Mouse (Mus musculus): ENCODE results near the gene Dyx1c1. TPM values are rescaled to one million over a fixed set of nuclear protein-coding genes. Genes with fewer than 3 reads are reported as not detected.
A peak's percentile ranks its signal among the peaks of the same experiment; 100 is the strongest.

The Dyx1c1 gene
- polyA plus RNA-seq (2015; fragmentation: Nextera tagmentation; extraction: Ambion mirVana) = 2.6 and 2.7 TPM in 2 replicates

DNA sequence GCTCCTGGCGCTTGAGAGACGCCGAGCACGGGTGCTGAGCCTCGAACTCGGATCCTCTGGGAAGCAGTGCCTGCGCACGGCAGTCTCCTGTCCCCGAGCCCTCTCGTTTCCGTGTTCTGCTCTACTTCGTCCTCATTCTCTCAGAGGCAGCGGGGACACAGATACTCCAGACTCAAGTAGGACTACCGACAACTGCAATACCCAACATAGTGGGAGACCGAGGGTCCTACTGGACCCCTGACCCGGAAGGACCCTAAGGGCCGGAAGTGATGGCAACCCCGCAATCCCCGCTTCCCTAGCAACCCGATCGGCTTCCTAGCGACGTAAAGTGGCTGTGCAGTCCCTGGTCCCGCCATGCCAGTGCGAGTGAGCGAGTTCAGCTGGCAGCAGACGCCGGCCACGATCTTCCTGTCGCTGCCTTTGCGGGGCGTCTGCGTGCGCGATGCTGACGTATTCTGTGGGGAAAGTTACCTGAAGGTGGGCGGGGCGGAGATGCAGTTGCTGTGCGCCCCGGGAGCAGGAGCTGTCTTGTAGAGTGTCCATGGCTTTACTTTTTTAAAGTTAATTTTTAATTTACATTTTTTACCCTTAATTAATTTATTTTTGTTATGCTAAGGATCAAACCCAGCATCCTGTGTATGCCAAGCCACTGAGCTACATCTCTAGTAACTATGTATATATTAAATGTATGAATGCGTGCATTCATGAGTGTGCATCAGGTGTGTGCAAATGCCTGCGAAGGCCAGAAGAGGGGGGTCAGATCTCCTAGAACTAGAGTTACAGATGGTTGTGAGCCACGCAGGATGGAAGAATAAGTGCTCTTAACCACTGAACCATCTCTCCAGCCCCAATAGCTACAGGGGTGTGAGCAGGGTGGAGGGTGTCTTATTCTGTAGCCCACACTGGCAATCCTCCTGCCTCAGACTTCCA lies at the start of gene Dyx1c1, which contains the start of gene Gm44503:
TSS of gene Dyx1c1 (plus strand) at position 265 of the 930 bp plus-strand sequence.
TSS of gene Gm44503 (plus strand) at position 332 of the 930 bp plus-strand sequence.
- H3K36me3 ChIP-seq = no peaks in the 10 kb centered on the region
- H3K4me3 ChIP-seq = peak within 1 kb of the TSS; percentile 56
- 1% methylated on average over 43 of the region's 43 CpGs for WGBS
- no peaks in the 10 kb centered on the region for H3K27me3 ChIP-seq
- peak within 1 kb of the TSS; percentile 74 for H3K27ac ChIP-seq (replicated peaks)
- H3K4me2 ChIP-seq = peak within 1 kb of the TSS; percentile 62
- peak; percentile 97 for ATAC-seq (ENCODE audit: low FRiP score, low read depth)
- H3K9ac ChIP-seq = peak within 1 kb of the TSS; percentile 36
- no peaks in the 10 kb centered on the region for H3K9me3 ChIP-seq
- H3K4me1 ChIP-seq (replicated peaks) = peaks cover 13% of the 10 kb centered on the region

DNA sequence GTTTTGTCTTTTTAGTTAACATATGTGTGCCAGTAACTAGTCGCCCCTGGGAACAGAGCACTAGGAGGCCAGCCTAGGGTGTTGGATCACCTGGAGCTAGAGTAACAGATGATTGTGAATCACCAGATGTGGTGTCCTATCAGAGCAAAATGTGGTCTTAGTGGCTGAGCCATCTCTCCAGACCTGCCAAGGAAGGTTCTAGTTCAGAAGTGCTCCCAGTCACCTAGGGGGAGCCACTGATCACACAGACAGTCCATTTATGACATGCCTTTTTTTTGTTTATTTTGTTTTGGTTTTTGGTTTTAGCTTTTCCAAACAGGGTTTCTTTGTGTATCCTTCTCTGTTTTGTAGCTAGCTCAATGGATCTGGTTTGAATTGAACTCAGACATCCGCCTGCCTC lies 47.2 kb upstream of the Dyx1c1 start:
- H3K4me2 ChIP-seq = no peak overlapping the region
- ATAC-seq (ENCODE audit: low FRiP score, low read depth) = no peak
- H3K4me3 ChIP-seq = no peak overlapping the region
- no peaks in the 10 kb centered on the region; the same call in 1 of the 2 replicates for H3K4me1 ChIP-seq (replicated peaks)
- H3K36me3 ChIP-seq = no peaks in the 10 kb centered on the region
- H3K27ac ChIP-seq (replicated peaks) = no peak overlapping the region
- no peaks in the 10 kb centered on the region for H3K9me3 ChIP-seq
- no peaks in the 10 kb centered on the region for H3K27me3 ChIP-seq
- no peak overlapping the region for H3K9ac ChIP-seq
- WGBS = 90% methylated on average over 2 of the region's 2 CpGs

DNA sequence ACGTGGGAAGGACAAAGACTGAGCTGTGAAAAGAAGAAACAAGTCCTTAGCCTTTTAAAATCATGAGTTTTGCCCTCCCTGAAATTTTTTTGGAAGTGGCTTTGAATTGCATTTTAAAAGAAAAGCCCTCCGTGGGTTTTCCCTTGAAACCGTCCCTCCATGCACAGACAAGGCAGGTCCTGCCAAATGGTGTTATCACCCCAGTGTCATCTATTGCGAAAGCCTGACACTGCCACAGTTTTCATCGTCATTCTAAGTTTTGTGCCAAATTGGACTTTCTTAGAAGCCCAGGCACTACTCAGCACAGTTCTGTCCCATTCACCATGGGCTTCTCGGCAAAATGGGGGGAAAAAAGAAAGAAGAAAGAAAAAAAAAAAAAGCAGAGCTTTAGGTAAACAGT lies 45.0 kb upstream of the Dyx1c1 start:
- H3K36me3 ChIP-seq = no peaks in the 10 kb centered on the region
- 0 out of 2 replicates have a peak overlapping the region, but pooled peaks have one; percentile 4 for H3K9ac ChIP-seq
- H3K27me3 ChIP-seq = no peaks in the 10 kb centered on the region
- 78% methylated on average over 6 of the region's 6 CpGs for WGBS
- ATAC-seq (ENCODE audit: low FRiP score, low read depth) = no peak
- H3K9me3 ChIP-seq = no peaks in the 10 kb centered on the region
- no peak overlapping the region for H3K4me2 ChIP-seq
- H3K27ac ChIP-seq (replicated peaks) = no peak overlapping the region
- H3K4me1 ChIP-seq (replicated peaks) = no peaks in the 10 kb centered on the region
- no peak overlapping the region for H3K4me3 ChIP-seq

DNA sequence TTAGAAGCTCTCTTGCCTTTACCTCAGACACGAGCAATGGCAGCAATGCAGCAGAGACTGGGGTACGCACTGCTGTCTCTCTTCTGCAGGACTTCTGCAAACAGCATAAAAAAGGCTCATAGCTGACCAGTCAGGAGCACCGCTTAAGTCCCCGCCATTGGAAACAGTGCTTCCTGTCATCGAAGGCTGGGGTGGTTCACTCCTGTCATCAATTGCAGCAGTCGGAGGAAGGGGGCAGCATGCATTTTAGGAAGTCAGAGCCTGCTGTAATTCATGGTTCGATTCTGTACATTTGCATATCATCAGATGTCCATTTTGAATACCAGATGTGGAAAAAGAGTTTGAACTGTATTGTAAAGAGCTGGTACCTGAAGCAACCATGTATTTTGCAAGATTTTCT lies 42.9 kb upstream of the Dyx1c1 start:
- Histone ChIP-seq H3K36me3 (no peaks in the 10 kb centered on the region), H3K4me1 (replicated peaks) (no peaks in the 10 kb centered on the region), H3K9me3 (no peaks in the 10 kb centered on the region), H3K27ac (replicated peaks) (no peak overlapping the region), H3K9ac (no peak overlapping the region), H3K4me2 (no peak overlapping the region), H3K4me3 (no peak overlapping the region), H3K27me3 (no peaks in the 10 kb centered on the region)
- 75% methylated on average over 7 of the region's 7 CpGs for WGBS
- no peak for ATAC-seq (ENCODE audit: low FRiP score, low read depth)

DNA sequence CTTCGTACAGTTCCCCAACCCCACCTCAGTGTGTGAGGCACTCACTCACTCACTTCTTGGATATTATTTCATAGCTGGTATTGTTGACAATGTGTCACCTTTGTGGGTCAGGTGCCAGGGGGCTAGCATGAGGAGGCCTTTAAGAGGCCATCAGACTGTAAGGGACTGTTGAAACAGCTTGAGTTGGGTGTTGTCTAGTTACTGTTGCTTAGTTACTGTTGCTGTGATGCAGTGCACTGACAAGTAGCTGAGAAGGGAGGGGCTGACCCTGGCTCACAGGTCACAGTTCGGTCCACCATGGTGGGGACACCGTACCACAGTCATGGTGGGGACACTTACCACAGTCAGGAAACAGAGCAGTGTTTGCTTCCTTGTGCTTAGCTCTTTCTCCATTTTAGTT lies 35.5 kb upstream of the Dyx1c1 start:
- Histone ChIP-seq H3K36me3 (no peaks in the 10 kb centered on the region), H3K9me3 (no peaks in the 10 kb centered on the region), H3K27ac (replicated peaks) (no peak overlapping the region), H3K4me1 (replicated peaks) (peaks cover 25% of the 10 kb centered on the region), H3K27me3 (no peaks in the 10 kb centered on the region), H3K4me2 (no peak overlapping the region), H3K9ac (no peak overlapping the region), H3K4me3 (no peak overlapping the region)
- no peak for ATAC-seq (ENCODE audit: low FRiP score, low read depth)
- WGBS = 70% methylated on average over 3 of the region's 3 CpGs

DNA sequence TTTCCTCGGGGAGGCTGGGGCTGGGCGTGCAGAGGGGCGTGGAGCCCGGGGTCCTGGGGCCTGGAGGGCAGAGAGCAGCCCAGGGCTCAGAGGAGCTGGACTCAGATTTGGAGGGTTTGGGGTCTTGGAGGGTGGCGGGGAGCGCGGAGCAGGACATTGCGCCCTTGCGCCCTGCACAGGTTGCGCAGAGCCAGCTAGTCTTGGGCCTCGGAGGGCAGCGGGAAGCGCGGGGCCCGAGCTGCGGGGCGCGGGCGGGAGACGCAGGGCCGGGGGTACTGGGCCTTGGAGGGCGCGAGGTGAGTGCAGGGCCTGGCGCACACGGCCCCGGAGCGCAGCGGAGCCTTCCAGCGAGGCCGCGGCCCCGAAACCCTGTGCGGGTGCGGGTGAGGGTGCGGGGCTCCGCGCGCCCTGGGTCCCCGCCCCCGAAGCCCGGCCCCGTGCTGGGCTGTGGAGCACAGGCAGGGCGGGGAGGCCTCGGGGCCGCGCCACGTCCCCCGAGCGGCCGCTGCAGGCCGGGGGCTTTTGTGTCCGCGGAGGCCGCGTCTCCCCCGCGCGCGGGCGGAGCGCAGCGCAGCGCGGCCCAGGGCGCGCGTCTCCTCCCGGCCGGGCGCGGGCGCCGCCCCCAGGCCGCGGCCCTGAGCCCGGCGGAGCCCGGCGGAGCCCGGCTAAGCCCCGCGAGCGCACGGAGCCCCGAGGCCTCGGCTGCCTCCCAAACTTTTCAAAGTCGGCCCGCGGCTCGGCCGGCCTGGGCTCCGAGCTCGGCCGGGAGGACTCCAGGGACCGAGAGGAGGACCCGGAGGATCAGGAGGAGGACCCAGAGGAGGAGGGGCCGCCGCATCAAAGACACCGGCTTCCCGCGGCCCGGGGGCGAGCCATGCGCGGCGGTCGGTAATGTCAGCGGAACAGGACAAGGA lies 33.3 kb upstream of the Dyx1c1 start, which contains the start of gene Pygo1:
TSS of gene Pygo1 (plus strand) at position 625 of the 914 bp plus-strand sequence.
- peak within 1 kb of the TSS; percentile 91 for H3K4me2 ChIP-seq
- no peaks in the 10 kb centered on the region for H3K27me3 ChIP-seq
- H3K4me1 ChIP-seq (replicated peaks) = peaks cover 27% of the 10 kb centered on the region
- H3K9me3 ChIP-seq = no peaks in the 10 kb centered on the region
- ATAC-seq (ENCODE audit: low FRiP score, low read depth) = peak; percentile 82
- under 1% methylated on average over 57 of the region's 108 CpGs for WGBS
- H3K9ac ChIP-seq = peak within 1 kb of the TSS; percentile 72
- H3K36me3 ChIP-seq = no peaks in the 10 kb centered on the region
- H3K4me3 ChIP-seq = peak within 1 kb of the TSS; percentile 53
- peak within 1 kb of the TSS; percentile 84 for H3K27ac ChIP-seq (replicated peaks)

DNA sequence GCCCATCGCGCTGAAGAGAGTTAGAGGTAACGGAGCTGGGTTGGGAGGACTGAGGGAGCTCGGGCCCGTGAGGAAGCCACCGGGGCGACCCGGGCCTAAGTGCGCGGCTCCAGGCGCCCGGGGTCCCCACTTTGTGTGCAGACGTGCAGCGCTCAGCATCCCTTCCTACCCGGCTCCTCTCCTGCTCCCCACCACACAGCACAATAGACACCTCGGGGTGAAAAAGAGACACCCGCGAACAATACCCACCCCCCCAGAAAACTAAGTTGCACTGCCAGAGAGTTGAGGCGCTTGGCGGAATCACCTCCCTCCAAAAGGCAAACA lies 32.7 kb upstream of the Dyx1c1 start:
- Histone ChIP-seq H3K36me3 (no peaks in the 10 kb centered on the region), H3K9me3 (no peaks in the 10 kb centered on the region), H3K27me3 (no peaks in the 10 kb centered on the region), H3K27ac (replicated peaks) (peak overlapping the region; percentile 84), H3K9ac (peak overlapping the region; percentile 72), H3K4me2 (peak overlapping the region; percentile 91), H3K4me3 (peak overlapping the region; percentile 53), H3K4me1 (replicated peaks) (peaks cover 27% of the 10 kb centered on the region)
- no peak; the same call in 1 of the 2 replicates for ATAC-seq (ENCODE audit: low FRiP score, low read depth)
- WGBS = under 1% methylated on average over 19 of the region's 20 CpGs

DNA sequence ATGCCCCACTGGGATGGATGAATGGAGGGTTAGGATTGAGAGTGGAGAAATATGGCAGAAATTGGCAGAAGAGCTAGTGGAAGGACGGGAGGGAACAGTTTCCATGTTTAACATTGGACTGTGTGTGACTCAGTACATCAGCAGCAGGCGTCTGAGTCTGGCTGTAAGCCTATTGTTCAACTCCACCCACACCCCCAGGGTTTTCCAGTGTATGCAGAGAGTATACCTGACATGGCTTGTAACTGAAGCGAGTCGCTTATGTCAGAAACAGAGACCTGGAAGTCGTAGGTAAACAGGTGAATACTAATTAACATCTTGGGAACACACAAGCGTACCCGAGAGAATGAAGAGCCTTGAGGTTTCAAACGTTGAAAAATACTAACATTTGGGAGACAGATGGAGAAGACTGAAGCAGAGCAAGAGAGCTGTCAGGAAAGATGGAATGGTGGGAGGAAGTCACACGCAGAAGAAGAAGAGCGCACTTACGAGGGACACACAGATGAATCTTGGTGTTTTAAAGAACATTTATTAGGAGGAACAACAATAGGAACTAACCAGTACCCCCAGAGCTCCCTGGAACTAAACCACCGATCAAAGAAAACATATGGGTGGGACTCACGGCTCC lies 27.3 kb upstream of the Dyx1c1 start:
- 79% methylated on average over 13 of the region's 13 CpGs for WGBS
- no peak for ATAC-seq (ENCODE audit: low FRiP score, low read depth)

DNA sequence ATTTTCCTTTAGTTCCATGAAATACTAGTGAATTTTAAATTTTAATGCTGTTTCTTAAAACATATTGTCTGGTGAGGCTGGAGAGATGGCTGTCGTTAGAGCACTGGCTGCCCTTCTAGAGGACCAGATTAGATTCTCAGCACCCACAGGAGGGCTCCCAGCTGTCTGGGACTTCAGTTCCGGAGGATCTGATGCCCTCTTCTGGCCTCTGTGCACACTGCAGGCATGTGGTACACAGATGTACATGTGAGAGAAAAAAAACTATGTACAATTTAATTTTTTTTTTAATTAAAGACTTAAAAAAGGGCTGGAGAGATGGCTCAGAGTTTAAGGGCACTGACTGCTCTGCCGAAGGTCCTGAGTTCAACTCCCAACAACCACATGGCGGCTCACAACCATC lies 23.3 kb upstream of the Dyx1c1 start:
- Histone ChIP-seq H3K4me2 (no peak overlapping the region), H3K27me3 (no peaks in the 10 kb centered on the region), H3K9me3 (no peaks in the 10 kb centered on the region), H3K4me1 (replicated peaks) (no peaks in the 10 kb centered on the region), H3K27ac (replicated peaks) (no peak overlapping the region), H3K4me3 (no peak overlapping the region), H3K9ac (no peak overlapping the region), H3K36me3 (no peaks in the 10 kb centered on the region)
- no peak for ATAC-seq (ENCODE audit: low FRiP score, low read depth)
- WGBS = 84% methylated on average over 4 of the region's 4 CpGs

More for the DNA sequence above, 27.3 kb upstream of the Dyx1c1 start:
- Histone ChIP-seq H3K9me3 (no peaks in the 10 kb centered on the region), H3K36me3 (no peaks in the 10 kb centered on the region), H3K27me3 (no peaks in the 10 kb centered on the region), H3K4me2 (no peak overlapping the region), H3K4me3 (no peak overlapping the region), H3K9ac (no peak overlapping the region), H3K27ac (replicated peaks) (no peak overlapping the region), H3K4me1 (replicated peaks) (peaks cover 20% of the 10 kb centered on the region)

DNA sequence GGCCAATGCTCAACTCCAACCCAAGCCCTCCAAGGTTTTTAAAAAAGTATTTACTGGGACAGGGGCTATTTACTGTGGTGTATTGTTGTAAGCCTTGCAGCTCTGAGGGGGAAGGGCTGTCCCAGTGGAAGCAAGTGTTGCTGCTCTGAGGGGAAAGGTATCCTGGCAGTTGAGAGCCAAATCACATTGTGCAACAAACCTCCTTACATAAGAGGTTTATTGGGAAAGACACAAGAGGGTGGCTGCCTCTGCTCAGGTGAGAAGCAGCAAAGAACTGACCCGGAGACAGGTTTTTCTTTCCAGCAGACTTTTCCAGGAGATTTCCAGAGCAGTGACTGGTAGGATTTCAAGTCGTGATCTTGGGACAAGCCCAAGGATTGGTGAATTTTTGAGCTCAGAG lies 22.3 kb upstream of the Dyx1c1 start:
- H3K9ac ChIP-seq = no peak overlapping the region
- H3K4me3 ChIP-seq = no peak overlapping the region
- WGBS = 74% methylated on average over 2 of the region's 2 CpGs
- 0 out of 2 replicates have a peak overlapping the region, but pooled peaks have one; percentile 3 for H3K27ac ChIP-seq (replicated peaks)
- H3K36me3 ChIP-seq = no peaks in the 10 kb centered on the region
- no peaks in the 10 kb centered on the region for H3K27me3 ChIP-seq
- H3K9me3 ChIP-seq = no peaks in the 10 kb centered on the region
- no peak overlapping the region for H3K4me2 ChIP-seq
- no peaks in the 10 kb centered on the region for H3K4me1 ChIP-seq (replicated peaks)
- no peak for ATAC-seq (ENCODE audit: low FRiP score, low read depth)

DNA sequence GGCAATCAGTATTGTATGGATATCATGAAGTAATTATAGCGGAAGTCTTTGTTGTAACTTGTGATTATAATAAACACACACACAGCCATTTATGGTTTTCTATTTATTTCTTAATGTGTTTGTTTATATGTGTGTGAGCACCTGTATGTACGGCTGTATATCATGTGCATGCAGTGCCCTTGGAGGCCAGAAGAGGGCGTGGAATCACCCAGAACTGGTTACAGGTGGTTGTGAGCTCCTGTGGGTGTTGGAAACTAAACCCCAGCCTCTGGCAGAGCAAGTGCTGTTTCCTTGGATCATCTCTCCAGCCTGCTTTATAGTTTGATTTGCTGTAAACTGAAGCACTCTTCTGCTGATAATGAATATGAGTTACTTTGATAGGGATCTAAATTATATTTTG lies 15.2 kb upstream of the Dyx1c1 start:
- Histone ChIP-seq H3K9me3 (0 out of 2 replicates have a peak, but pooled peaks cover 6% of the 10 kb centered on the region), H3K4me3 (no peak overlapping the region), H3K4me2 (no peak overlapping the region), H3K4me1 (replicated peaks) (no peaks in the 10 kb centered on the region), H3K27ac (replicated peaks) (no peak overlapping the region), H3K36me3 (peaks cover 27% of the 10 kb centered on the region), H3K27me3 (no peaks in the 10 kb centered on the region), H3K9ac (no peak overlapping the region)
- no peak for ATAC-seq (ENCODE audit: low FRiP score, low read depth)
- 60% methylated on average over 3 of the region's 3 CpGs for WGBS

All from hindbrain, embryonic 15.5 days (tissue).